ENCODE assay signal across 8 mouse cellular contexts in genomic region chr11:106658051-106658880, GRCm38 (mm10). TPM values are rescaled to one million over a fixed set of nuclear protein-coding genes. Genes with fewer than 3 reads are reported as not detected.
DNase-seq lines count a peak whose midpoint lies in the region; ATAC-seq and TF ChIP-seq lines count a peak whose summit lies in the region.

No protein-coding gene starts in this region.

- no peak for TF ChIP-seq POLR2A in MEL (IDR thresholded peaks at IDR 0.05; ENCODE audit: control insufficient read depth in 1 of 2, insufficient read depth in 1 of 2, low read depth in 1 of 2, low read length in 2 of 2, poor library complexity in 1 of 2)

- ATAC-seq in hematopoietic stem cell, adult 5-6 weeks (replicated peaks in 1 of 2; ENCODE audit: insufficient read depth in 1 of 2, low FRiP score in 2 of 2, low TSS enrichment in 1 of 2, low read depth in 1 of 2, poor library complexity in 2 of 2, severe bottlenecking in 2 of 2): peak; percentile 52 to 56; a peak in 3 of 4 replicates
- ATAC-seq in lung, embryonic 15.5 days (ENCODE audit: borderline replicate concordance, extremely low read depth, low FRiP score, low TSS enrichment): peak; percentile 84

- no peaks in the 10 kb centered on the region for H3K79me2 ChIP-seq in MEL (ENCODE audit: control insufficient read depth, insufficient read depth, low read length, poor library complexity)

- H3K9me3 ChIP-seq in MEL (replicated peaks; ENCODE audit: insufficient read depth, low read length): no peaks in the 10 kb centered on the region
- no peaks in the 10 kb centered on the region for H3K9me3 ChIP-seq in lung, embryonic 15.5 days

- peaks cover 0 to 13% of the 10 kb centered on the region in 2 experiments; a peak in 2 of 4 replicates for H3K36me3 ChIP-seq in MEL (ENCODE audit: control insufficient read depth in 1 of 2, insufficient read depth in 2 of 2, low read length in 2 of 2)
- H3K36me3 ChIP-seq in lung, embryonic 15.5 days: no peaks in the 10 kb centered on the region

- peak overlapping the region; percentile 46 for H3K9ac ChIP-seq in MEL (ENCODE audit: control insufficient read depth, low read depth, low read length, poor library complexity, severe bottlenecking)
- peak overlapping the region; percentile 20; the same call in 1 of the 2 replicates for H3K9ac ChIP-seq in lung, embryonic 15.5 days

- TF ChIP-seq RAD21 in MEL (IDR thresholded peaks at IDR 0.05; ENCODE audit: low read depth, low read length): no peak

- peaks cover 0 to 23% of the 10 kb centered on the region in 2 experiments; a peak in 2 of 4 replicates for H3K4me1 ChIP-seq in MEL (ENCODE audit: control insufficient read depth in 1 of 2, insufficient read depth in 2 of 2, low read length in 2 of 2)
- H3K4me1 ChIP-seq in lung, embryonic 15.5 days: peaks cover 41% of the 10 kb centered on the region

- peak overlapping the region; percentile 25 to 53 for H3K4me3 ChIP-seq in MEL (ENCODE audit: control insufficient read depth in 1 of 2, insufficient read depth in 1 of 2, low read depth in 2 of 2, low read length in 2 of 2)
- no peak overlapping the region for H3K4me3 ChIP-seq in lung, embryonic 15.5 days

- no peak for TF ChIP-seq EP300 in MEL (IDR thresholded peaks at IDR 0.05; ENCODE audit: low read depth in 1 of 2, low read length in 2 of 2)

- DNase-seq in MEL (ENCODE audit: low read depth, low spot score): peak; percentile 45
- peak; percentile 82 for DNase-seq in cerebellum, adult 11 months
- DNase-seq in frontal cortex, postnatal 10 days (ENCODE audit: low spot score in 2 of 2): peak; percentile 70 to 78
- DNase-seq in layer of hippocampus, adult 8-10 months (ENCODE audit: low spot score in 2 of 2): peak; percentile 73 to 78
- peak; percentile 83 for DNase-seq in right cerebral cortex, postnatal 14 days
- DNase-seq in natural killer cell, adult 2 months (ENCODE audit: low spot score in 2 of 2): no peak

- 8% methylated on average over 14 of the region's 14 CpGs for WGBS in lung, embryonic 15.5 days

- TF ChIP-seq CTCF in MEL (IDR thresholded peaks at IDR 0.05 in 2 of 3, conservative IDR thresholded peaks at IDR 0.05 in 1 of 3; ENCODE audit: control insufficient read depth in 1 of 3, insufficient read depth in 1 of 3, low read depth in 2 of 3, low read length in 3 of 3, poor library complexity in 1 of 3, severe bottlenecking in 1 of 3): no peak

- peak overlapping the region; percentile 17 for H3K4me2 ChIP-seq in lung, embryonic 15.5 days

- no peaks in the 10 kb centered on the region for H3K27me3 ChIP-seq in MEL (ENCODE audit: control insufficient read depth in 1 of 2, insufficient read depth in 2 of 2, low read length in 2 of 2)
- H3K27me3 ChIP-seq in lung, embryonic 15.5 days: no peaks in the 10 kb centered on the region

- H3K27ac ChIP-seq in MEL (ENCODE audit: control insufficient read depth, low read depth, low read length): no peak overlapping the region
- H3K27ac ChIP-seq in lung, embryonic 15.5 days: peak overlapping the region; percentile 95

TF ChIP-seq in MEL, 35 proteins besides CTCF, POLR2A, EP300 and RAD21:
- no peak for TF ChIP-seq E2F4 (IDR thresholded peaks at IDR 0.05; ENCODE audit: borderline replicate concordance, low read depth, low read length)

RNA-seq across cellular contexts. Expression of gene Tex2, which starts 45.0 kb away (rescaled TPM):
- total RNA-seq in MEL (2012; rRNA removed): 21.9 and 24.8 TPM in 2 replicates
- polyA plus RNA-seq in MEL (2012; ENCODE audit: insufficient read depth in 1 of 2, insufficient read length in 2 of 2, low read depth in 1 of 2, low replicate concordance in 2 of 2, missing spikeins in 1 of 2): 10 to 100 TPM in 1 of 2 experiments, not detected in 1; 13.7 TPM
- total RNA-seq in hematopoietic stem cell, adult 5-6 weeks (2017): 28.1 and 45.7 TPM in 2 replicates
- 100 to 1,000 TPM; 135 to 153 (median 142) TPM for total RNA-seq in layer of hippocampus, adult 8-10 months (2022)
- polyA plus RNA-seq in lung, embryonic 15.5 days (2015; fragmentation: Nextera tagmentation; extraction: Ambion mirVana): 9.7 and 9.8 TPM in 2 replicates

Comparison
In these comparisons a context has a peak if more than half of its experiments do, and no peak if none do; other contexts are left out.
1. DNase-seq: peak in MEL (single experiment), cerebellum, adult 11 months (single experiment), frontal cortex, postnatal 10 days (2 of 2), layer of hippocampus, adult 8-10 months (2 of 2) and right cerebral cortex, postnatal 14 days (single experiment); none in natural killer cell, adult 2 months (0 of 2).